Mouse (Mus musculus) liver, adult 2 months (tissue): ENCODE results near the gene Igf2.

ENCODE experiments used
- CTCF ChIP-seq: fragments of 200-500 bp; IDR thresholded peaks from 2 replicates; pipeline ENCODE4 v1.5.1; 2011; ENCODE audit warnings: low read depth, low read length, control low read depth
- POLR2A ChIP-seq: fragments of 200-500 bp; IDR thresholded peaks from 2 replicates; pipeline ENCODE4 v1.6.1; 2011; ENCODE audit warnings: low read length, control low read depth; ENCODE audit not compliant: insufficient read depth; ENCODE audit errors: extremely low read depth

DNA sequence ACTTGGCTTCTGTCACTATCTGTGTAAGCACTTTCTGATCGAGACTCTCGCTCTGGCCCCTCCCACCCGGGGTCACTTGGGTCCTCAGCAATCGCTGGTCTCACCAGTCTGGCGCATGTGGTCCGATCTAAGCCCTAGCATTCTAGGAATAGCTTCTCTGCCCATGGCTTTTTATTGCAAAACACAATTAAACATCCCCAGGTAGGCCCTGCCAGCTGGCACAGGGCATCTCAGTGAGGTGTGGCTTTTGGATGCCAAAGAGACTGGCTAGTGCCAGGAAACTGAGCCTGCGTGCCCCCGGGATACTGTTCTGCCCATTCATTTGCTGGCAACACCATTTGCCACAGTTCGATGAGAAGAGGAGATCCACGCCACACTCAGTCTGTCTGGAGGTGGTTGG lies 35.9 kb downstream of the Igf2 start:
- no peak for TF ChIP-seq CTCF
- no peak for TF ChIP-seq POLR2A
